Mouse (Mus musculus): ENCODE measurements around the gene Pth2.

DNA sequence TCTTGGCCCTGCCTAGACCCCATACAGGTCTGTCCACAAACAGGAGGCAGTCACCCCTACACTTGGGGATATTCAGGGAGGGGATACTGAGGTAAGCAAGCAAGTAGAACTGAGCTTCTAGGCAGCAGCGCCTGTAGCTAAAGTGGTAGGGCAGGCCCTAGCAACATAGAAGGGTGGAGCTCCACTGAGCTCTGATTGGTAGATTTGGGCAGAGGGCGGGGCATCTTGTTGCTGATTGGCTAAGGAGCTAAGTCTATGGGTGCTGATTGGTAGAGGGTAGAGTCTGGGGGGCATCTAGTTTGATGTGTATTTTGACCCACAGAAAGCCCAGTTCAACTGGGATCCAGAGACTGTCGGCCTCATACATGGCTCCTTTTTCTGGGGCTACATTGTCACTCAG, 11.3 kb upstream of the Pth2 start:
- TF ChIP-seq MAFK (IDR thresholded peaks at IDR 0.05; ENCODE audit: insufficient read depth, low read depth, low read length) (no peak), CHD2 (IDR thresholded peaks at IDR 0.05; ENCODE audit: low read depth, low read length) (no peak; the same call in 1 of the 2 replicates), HCFC1 (IDR thresholded peaks at IDR 0.05; ENCODE audit: borderline replicate concordance, insufficient read depth, low read length) (no peak), ZC3H11A (IDR thresholded peaks at IDR 0.05; ENCODE audit: borderline replicate concordance, low read depth, low read length) (no peak)

Measured in ES-E14 (cell line).